Mouse (Mus musculus) stomach, postnatal 0 days (tissue): ENCODE results near the gene Kif2c. TPM values are rescaled to one million over a fixed set of nuclear protein-coding genes. Genes with fewer than 3 reads are reported as not detected.

ENCODE experiments used
- ATAC-seq: fragments of 200-750 bp; cut with Nextera tagmentation; 2 replicates; pipeline ENCODE4 v1.8.0; 2017; ENCODE audit not compliant: low FRiP score, low TSS enrichment
- DNase-seq: peaks from one replicate; pipeline ENCODE4 v3.0.0-alpha.2; 2016; ENCODE audit warnings: low spot score
- H3K27ac ChIP-seq: fragments of 300-500 bp; sonication (generic); replicated peaks from 2 replicates; pipeline ENCODE4 v1.5.1; 2014; ENCODE audit warnings: mild to moderate bottlenecking, control low read depth
- H3K27me3 ChIP-seq: fragments of 300-500 bp; sonication (generic); 2 replicates; pipeline ENCODE4 v1.6.1; 2014; ENCODE audit warnings: low read length; ENCODE audit not compliant: control insufficient read depth, insufficient read depth
- H3K36me3 ChIP-seq: fragments of 300-500 bp; sonication (generic); 2 replicates; pipeline ENCODE4 v1.6.1; 2014; ENCODE audit warnings: low read length, mixed read lengths; ENCODE audit not compliant: control insufficient read depth, insufficient read depth
- H3K4me1 ChIP-seq: fragments of 300-500 bp; sonication (generic); replicated peaks from 2 replicates; pipeline ENCODE4 v1.6.1; 2014; ENCODE audit warnings: antibody characterized with exemption; ENCODE audit not compliant: control insufficient read depth, insufficient read depth
- H3K4me2 ChIP-seq: fragments of 300-500 bp; sonication (generic); replicated peaks from 2 replicates; pipeline ENCODE4 v1.6.1; 2014; ENCODE audit warnings: low read depth, mild to moderate bottlenecking, control low read depth, moderate library complexity
- H3K4me3 ChIP-seq: fragments of 300-500 bp; sonication (generic); 2 replicates; pipeline ENCODE4 v1.5.1; 2014; ENCODE audit warnings: low read depth, low read length, control low read depth
- H3K9ac ChIP-seq: fragments of 300-500 bp; sonication (generic); 2 replicates; pipeline ENCODE4 v1.6.1; 2014; ENCODE audit warnings: mild to moderate bottlenecking, low read length, control low read depth, mixed read lengths
- H3K9me3 ChIP-seq: fragments of 300-500 bp; sonication (generic); 2 replicates; pipeline ENCODE4 v1.6.1; 2016; ENCODE audit warnings: low read length; ENCODE audit not compliant: control insufficient read depth
- CTCF ChIP-seq: IDR thresholded peaks from 2 replicates; pipeline ENCODE4 v1.5.1; 2016; ENCODE audit warnings: antibody characterized with exemption, low read depth, mild to moderate bottlenecking, moderate library complexity
- EP300 ChIP-seq: optimal IDR thresholded peaks from 2 replicates; pipeline ENCODE3; 2016; ENCODE audit warnings: antibody characterized with exemption
- WGBS: fragments of 180-500 bp; shearing (Covaris S2); extraction: QIAGEN DNeasy Blood & Tissue Kit; methylation state at CpG from one replicate; pipeline ENCODE4 v1.1.7; 2014; 5-methylcytosine and 5-hydroxymethylcytosine counted together
- polyA plus RNA-seq: library from polyadenylated mRNA; unstranded; fragments of >200 nt; fragmentation: Nextera tagmentation; extraction: Ambion mirVana; gene quantifications from 2 replicates; pipeline ENCODE4 v1.2.1, GENCODE M21; 2015

Gene Kif2c
- polyA plus RNA-seq: 7.9 and 11.5 TPM in 2 replicates

- DNase-seq: peak; percentile 93
Measured at GRCm38 (mm10) chr4:117181863-117182758, at the start of gene Kif2c. Gene Kif2c, minus strand, starts transcription at chr4:117182639.

GRCm38 (mm10) chr4:117231208-117231607 is 48.8 kb upstream of the Kif2c start:
- ATAC-seq: no peak
- no peak overlapping the region for H3K27ac ChIP-seq
- H3K4me1 ChIP-seq: no peaks in the 10 kb centered on the region
- no peak overlapping the region for H3K4me3 ChIP-seq
- no peaks in the 10 kb centered on the region for H3K36me3 ChIP-seq
- no peak overlapping the region for H3K4me2 ChIP-seq
- H3K27me3 ChIP-seq: no peaks in the 10 kb centered on the region
- no peak overlapping the region for H3K9ac ChIP-seq
- H3K9me3 ChIP-seq: no peaks in the 10 kb centered on the region
- no peak for TF ChIP-seq EP300
- TF ChIP-seq CTCF: no peak
- 76% methylated on average over 2 of the region's 2 CpGs for WGBS
- no peak for DNase-seq

More at GRCm38 (mm10) chr4:117181863-117182758, at the start of gene Kif2c:
- no peaks in the 10 kb centered on the region for H3K4me1 ChIP-seq
- ATAC-seq: peak; percentile 97
- no peaks in the 10 kb centered on the region for H3K27me3 ChIP-seq
- no peaks in the 10 kb centered on the region; the same call in 1 of the 2 replicates for H3K36me3 ChIP-seq
- H3K9me3 ChIP-seq: no peaks in the 10 kb centered on the region
- peak within 1 kb of the TSS; percentile 35; the same call in 1 of the 2 replicates for H3K27ac ChIP-seq
- peak within 1 kb of the TSS; percentile 58 for H3K4me3 ChIP-seq
- under 1% methylated on average over 41 of the region's 42 CpGs for WGBS
- H3K9ac ChIP-seq: peak within 1 kb of the TSS; percentile 47
- H3K4me2 ChIP-seq: peak within 1 kb of the TSS; percentile 83
- no peak for TF ChIP-seq EP300
- TF ChIP-seq CTCF: no peak

GRCm38 (mm10) chr4:117230331-117230730 is 47.9 kb upstream of the Kif2c start:
- Histone ChIP-seq H3K27ac (no peak overlapping the region), H3K27me3 (no peaks in the 10 kb centered on the region), H3K36me3 (no peaks in the 10 kb centered on the region), H3K4me3 (no peak overlapping the region), H3K9me3 (no peaks in the 10 kb centered on the region), H3K4me2 (no peak overlapping the region), H3K9ac (no peak overlapping the region), H3K4me1 (no peaks in the 10 kb centered on the region)
- ATAC-seq (no peak), DNase-seq (no peak)
- 58% methylated on average over 10 of the region's 10 CpGs for WGBS
- no peak for TF ChIP-seq EP300
- peak; percentile 68 for TF ChIP-seq CTCF

- H3K4me1 ChIP-seq: no peaks in the 10 kb centered on the region
- no peak overlapping the region for H3K4me3 ChIP-seq
- H3K36me3 ChIP-seq: no peaks in the 10 kb centered on the region
- no peak overlapping the region for H3K27ac ChIP-seq
- H3K27me3 ChIP-seq: no peaks in the 10 kb centered on the region
- TF ChIP-seq CTCF: no peak
- no peak for TF ChIP-seq EP300
- peak; percentile 58; the same call in 1 of the 2 replicates for ATAC-seq
- no peak overlapping the region for H3K4me2 ChIP-seq
- DNase-seq: peak; percentile 55
- no peak overlapping the region for H3K9ac ChIP-seq
- no peaks in the 10 kb centered on the region for H3K9me3 ChIP-seq
- 51% methylated on average over 15 of the region's 15 CpGs for WGBS
Measured at GRCm38 (mm10) chr4:117229590-117229989, 47.2 kb upstream of the Kif2c start.

GRCm38 (mm10) chr4:117225250-117225649 is 42.8 kb upstream of the Kif2c start:
- H3K4me1 ChIP-seq: no peaks in the 10 kb centered on the region
- H3K27ac ChIP-seq: no peak overlapping the region
- no peaks in the 10 kb centered on the region for H3K9me3 ChIP-seq
- H3K27me3 ChIP-seq: no peaks in the 10 kb centered on the region
- ATAC-seq (no peak), DNase-seq (no peak)
- no peaks in the 10 kb centered on the region for H3K36me3 ChIP-seq
- no peak for TF ChIP-seq CTCF
- no peak for TF ChIP-seq EP300
- H3K4me2 ChIP-seq: no peak overlapping the region
- no peak overlapping the region for H3K9ac ChIP-seq
- no peak overlapping the region for H3K4me3 ChIP-seq

- H3K9me3 ChIP-seq: no peaks in the 10 kb centered on the region
- H3K27me3 ChIP-seq: no peaks in the 10 kb centered on the region
- no peak for TF ChIP-seq CTCF
- TF ChIP-seq EP300: no peak
- no peak overlapping the region for H3K27ac ChIP-seq
- DNase-seq (no peak), ATAC-seq (no peak)
- H3K9ac ChIP-seq: no peak overlapping the region
- no peak overlapping the region for H3K4me3 ChIP-seq
- no peaks in the 10 kb centered on the region for H3K36me3 ChIP-seq
- H3K4me1 ChIP-seq: no peaks in the 10 kb centered on the region
- WGBS: 69% methylated on average over 8 of the region's 8 CpGs
- no peak overlapping the region for H3K4me2 ChIP-seq
Measured at GRCm38 (mm10) chr4:117224122-117224521, 41.7 kb upstream of the Kif2c start.
